Mouse (Mus musculus) lung, postnatal 0 days (tissue): ENCODE data around the gene Inka2. TPM values are rescaled to one million over a fixed set of nuclear protein-coding genes. Genes with fewer than 3 reads are reported as not detected.

Source experiments
- ATAC-seq: fragments of 200-750 bp; cut with Nextera tagmentation; 2 replicates; pipeline ENCODE4 v1.8.0; 2017; ENCODE audit warnings: moderate library complexity
- DNase-seq: peaks from one replicate; pipeline ENCODE4 v3.0.0-alpha.2; 2016; ENCODE audit warnings: low spot score
- H3K27ac ChIP-seq: fragments of 300-500 bp; sonication (generic); 2 replicates; pipeline ENCODE4 v1.5.1; 2014; ENCODE audit warnings: antibody characterized with exemption, mild to moderate bottlenecking, low read length, mixed read lengths
- H3K27me3 ChIP-seq: fragments of 300-500 bp; sonication (generic); replicated peaks from 2 replicates; pipeline ENCODE4 v1.6.1; 2014; ENCODE audit warnings: low read length, mixed read lengths; ENCODE audit not compliant: insufficient read depth
- H3K36me3 ChIP-seq: fragments of 300-500 bp; sonication (generic); 2 replicates; pipeline ENCODE4 v1.6.1; 2014; ENCODE audit warnings: low read length, mixed read lengths; ENCODE audit not compliant: insufficient read depth
- H3K4me1 ChIP-seq: fragments of 300-500 bp; sonication (generic); 2 replicates; pipeline ENCODE4 v1.6.1; 2014; ENCODE audit warnings: antibody characterized with exemption, low read depth, low read length, mixed read lengths; ENCODE audit not compliant: insufficient read depth
- H3K4me2 ChIP-seq: fragments of 300-500 bp; sonication (generic); replicated peaks from 2 replicates; pipeline ENCODE4 v1.6.1; 2014; ENCODE audit warnings: low read depth, mild to moderate bottlenecking, low read length, moderate library complexity, mixed read lengths
- H3K4me3 ChIP-seq: fragments of 300-500 bp; sonication (generic); 2 replicates; pipeline ENCODE4 v1.5.1; 2014; ENCODE audit warnings: low read depth, low read length
- H3K9ac ChIP-seq: fragments of 300-500 bp; sonication (generic); replicated peaks from 2 replicates; pipeline ENCODE4 v1.6.1; 2014; ENCODE audit warnings: low read depth, mild to moderate bottlenecking
- H3K9me3 ChIP-seq: fragments of 300-500 bp; sonication (generic); 2 replicates; pipeline ENCODE4 v1.6.1; 2016; ENCODE audit warnings: low read length, mixed read lengths
- CTCF ChIP-seq: IDR thresholded peaks from 2 replicates; pipeline ENCODE4 v1.5.1; 2016; ENCODE audit warnings: antibody characterized with exemption, mild to moderate bottlenecking
- EP300 ChIP-seq: IDR thresholded peaks from 2 replicates; pipeline ENCODE4 v1.6.1; 2016; ENCODE audit warnings: antibody characterized with exemption, mild to moderate bottlenecking, control low read depth
- WGBS: fragments of 180-500 bp; shearing (Covaris S2); extraction: QIAGEN DNeasy Blood & Tissue Kit; methylation state at CpG from one replicate; pipeline ENCODE4 v1.1.7; 2014; 5-methylcytosine and 5-hydroxymethylcytosine counted together
- polyA plus RNA-seq: library from polyadenylated mRNA; unstranded; fragments of >200 nt; fragmentation: Nextera tagmentation; extraction: Ambion mirVana; gene quantifications from 2 replicates; pipeline ENCODE4 v1.2.1, GENCODE M21; 2015

Gene Inka2
- polyA plus RNA-seq, 1 experiment from 2014 or later: 2.7 TPM

DNA sequence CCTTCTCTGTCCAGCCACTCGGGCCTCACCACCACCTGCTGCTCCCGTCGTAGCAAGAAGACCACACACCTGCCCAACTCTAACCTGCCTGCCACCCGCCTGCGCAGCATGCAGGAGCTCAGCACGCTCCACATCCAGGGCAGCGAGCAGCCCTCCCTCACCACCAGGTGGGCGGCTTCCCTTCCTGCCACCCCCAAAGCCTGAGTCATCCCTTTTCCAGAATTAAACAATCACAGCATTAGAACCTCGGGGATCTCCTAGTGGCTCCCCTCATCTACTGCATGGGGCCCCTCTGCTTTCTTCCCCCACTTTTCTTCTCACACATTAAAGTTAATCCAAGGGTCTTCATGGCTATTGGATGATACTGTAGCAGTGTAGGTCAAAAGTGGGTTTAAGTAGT lies 36.2 kb upstream of the Inka2 start:
- Histone ChIP-seq H3K4me3 (no peak overlapping the region), H3K9ac (no peak overlapping the region), H3K9me3 (no peaks in the 10 kb centered on the region), H3K36me3 (no peaks in the 10 kb centered on the region), H3K4me2 (no peak overlapping the region), H3K27me3 (no peaks in the 10 kb centered on the region), H3K4me1 (no peaks in the 10 kb centered on the region), H3K27ac (no peak overlapping the region)
- 32% methylated on average over 9 of the region's 9 CpGs for WGBS
- DNase-seq: no peak
- TF ChIP-seq EP300 (no peak), CTCF (no peak)
- ATAC-seq: no peak

DNA sequence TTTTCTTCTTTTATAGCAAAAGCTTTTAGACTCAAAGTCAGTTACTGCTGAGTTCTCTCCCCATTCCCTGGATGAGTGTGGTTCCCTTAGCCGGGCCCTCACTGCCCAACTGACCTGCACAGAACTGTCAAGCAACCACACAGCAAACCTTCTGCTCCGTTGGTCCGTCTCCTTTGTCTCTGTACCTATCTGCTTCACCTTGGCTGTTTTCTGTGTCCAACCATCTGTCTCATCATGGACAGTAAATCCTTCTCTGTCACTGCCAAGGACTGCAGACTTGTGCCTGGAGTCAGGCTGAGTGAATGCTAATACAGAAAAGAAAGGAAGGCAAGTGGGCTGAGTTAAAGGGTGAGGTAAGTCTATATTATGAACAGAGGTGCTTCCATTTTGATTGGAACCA lies 34.6 kb upstream of the Inka2 start:
- WGBS: 88% methylated on average over 3 of the region's 3 CpGs
- H3K4me2 ChIP-seq: no peak overlapping the region
- ATAC-seq: no peak

DNA sequence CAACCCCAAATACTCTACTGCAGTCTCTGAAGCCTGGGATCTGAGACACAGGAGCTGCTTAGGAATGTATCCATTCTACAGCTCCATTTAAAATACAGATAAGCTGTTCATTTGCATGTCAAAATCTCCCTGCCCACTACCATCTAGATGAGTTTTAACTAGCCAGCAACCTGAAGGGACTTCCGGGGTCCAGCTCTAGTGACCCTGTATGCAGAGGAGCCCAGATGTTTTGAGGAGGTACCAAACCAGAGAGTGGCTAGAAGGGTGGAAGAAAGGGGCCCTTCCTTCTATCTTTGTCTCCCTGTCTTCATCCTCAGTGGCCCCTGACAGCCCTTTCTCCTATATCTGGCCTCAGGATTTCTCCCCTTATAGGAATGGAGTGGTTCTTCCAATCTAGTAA lies 33.6 kb upstream of the Inka2 start:
- Histone ChIP-seq H3K36me3 (no peaks in the 10 kb centered on the region), H3K4me2 (no peak overlapping the region), H3K9me3 (no peaks in the 10 kb centered on the region), H3K4me1 (no peaks in the 10 kb centered on the region), H3K27ac (no peak overlapping the region), H3K27me3 (no peaks in the 10 kb centered on the region), H3K9ac (no peak overlapping the region), H3K4me3 (no peak overlapping the region)
- DNase-seq (no peak), ATAC-seq (no peak)
- TF ChIP-seq EP300 (no peak), CTCF (no peak)
- 72% methylated on average over 1 of the region's 1 CpGs for whole genome bisulfite sequencing

More for the DNA sequence above, 34.6 kb upstream of the Inka2 start:
- Histone ChIP-seq H3K4me3 (no peak overlapping the region), H3K36me3 (no peaks in the 10 kb centered on the region), H3K27me3 (no peaks in the 10 kb centered on the region), H3K4me1 (no peaks in the 10 kb centered on the region), H3K9ac (no peak overlapping the region), H3K9me3 (no peaks in the 10 kb centered on the region), H3K27ac (no peak overlapping the region)
- no peak for DNase-seq
- TF ChIP-seq CTCF (no peak), EP300 (no peak)

DNA sequence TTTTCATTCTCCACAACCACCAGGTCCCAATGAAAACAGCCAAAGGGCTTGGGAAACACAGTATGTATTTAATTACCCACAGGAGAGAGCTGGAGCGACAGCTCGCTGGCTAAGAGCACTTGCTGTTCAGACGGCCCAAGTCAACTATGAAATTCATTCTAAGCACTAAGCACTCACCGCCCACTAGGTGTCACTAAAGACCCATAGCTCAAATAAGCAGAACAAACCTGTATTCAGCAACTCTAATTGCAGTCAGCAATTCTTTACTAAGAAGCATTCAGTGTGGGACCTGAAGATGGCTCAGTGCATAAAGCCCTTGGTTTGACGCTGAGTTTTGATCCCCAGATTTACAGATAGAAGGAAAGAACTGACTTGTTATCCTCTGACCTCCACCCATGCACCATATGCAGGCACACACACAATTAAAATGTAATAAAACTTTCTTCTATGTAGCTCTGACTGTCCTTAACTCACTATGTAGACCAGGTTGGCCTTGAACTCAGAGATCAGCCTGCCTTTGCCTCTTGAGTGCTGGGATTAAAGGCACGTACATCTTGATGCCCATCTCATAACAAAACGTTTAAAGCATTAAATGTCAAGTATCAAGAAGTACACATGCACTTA lies 29.7 kb upstream of the Inka2 start:
- 15% methylated on average over 7 of the region's 7 CpGs for WGBS
- H3K9me3 ChIP-seq: no peaks in the 10 kb centered on the region
- ATAC-seq (peak; percentile 67), DNase-seq (peak; percentile 93)
- TF ChIP-seq EP300: no peak
- peak; percentile 94 for TF ChIP-seq CTCF
- H3K36me3 ChIP-seq: peaks cover 15% of the 10 kb centered on the region
- H3K9ac ChIP-seq: no peak overlapping the region
- no peak overlapping the region for H3K4me3 ChIP-seq
- no peak overlapping the region for H3K4me2 ChIP-seq
- no peaks in the 10 kb centered on the region for H3K4me1 ChIP-seq
- no peaks in the 10 kb centered on the region for H3K27me3 ChIP-seq
- H3K27ac ChIP-seq: no peak overlapping the region

DNA sequence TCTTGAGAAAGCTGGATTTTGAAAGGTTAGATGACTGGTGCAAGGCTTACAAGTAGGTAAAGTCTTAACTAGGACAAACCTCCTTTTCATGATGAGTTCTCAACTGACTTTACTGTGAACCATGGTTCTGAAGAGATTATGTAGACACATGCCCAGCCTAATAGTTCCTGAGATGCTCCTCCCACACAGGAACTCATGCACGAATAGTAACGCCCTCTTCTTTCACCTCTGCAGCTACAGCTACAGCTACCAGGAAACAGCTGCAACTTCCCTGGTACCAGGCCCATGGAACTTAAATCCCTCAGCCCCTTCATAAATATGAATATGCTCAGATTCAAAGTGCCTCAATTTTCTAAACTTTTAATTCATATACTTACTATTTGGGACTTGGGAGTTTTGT lies 28.5 kb upstream of the Inka2 start:
- Histone ChIP-seq H3K4me2 (no peak overlapping the region), H3K27me3 (no peaks in the 10 kb centered on the region), H3K36me3 (peaks cover 17% of the 10 kb centered on the region), H3K9ac (no peak overlapping the region), H3K9me3 (no peaks in the 10 kb centered on the region), H3K4me3 (no peak overlapping the region), H3K27ac (no peak overlapping the region), H3K4me1 (no peaks in the 10 kb centered on the region)
- WGBS: 52% methylated on average over 2 of the region's 2 CpGs
- DNase-seq (peak; percentile 22), ATAC-seq (no peak)
- TF ChIP-seq EP300: no peak
- TF ChIP-seq CTCF: no peak

DNA sequence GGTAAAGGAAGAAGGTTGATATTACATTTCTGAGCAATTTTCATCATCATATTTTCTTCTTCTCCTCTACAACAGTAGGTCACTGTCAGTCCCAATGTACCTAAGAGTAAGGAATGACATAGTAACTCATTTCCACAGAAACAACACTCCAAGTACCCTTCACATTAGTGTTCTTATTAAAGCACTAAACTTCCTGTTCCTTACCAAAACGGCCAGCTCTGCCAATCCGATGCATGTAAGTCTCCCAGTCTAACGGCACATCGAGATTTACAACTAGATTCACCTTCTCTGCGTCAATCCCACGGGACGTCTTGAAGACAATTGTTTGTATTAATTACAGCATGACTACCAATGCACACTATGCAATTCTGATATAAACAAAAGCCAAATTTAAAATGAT lies 24.1 kb upstream of the Inka2 start:
- ATAC-seq (no peak), DNase-seq (no peak)
- Histone ChIP-seq H3K9me3 (no peaks in the 10 kb centered on the region), H3K36me3 (peaks cover 30% of the 10 kb centered on the region), H3K4me3 (no peak overlapping the region), H3K4me2 (no peak overlapping the region), H3K4me1 (no peaks in the 10 kb centered on the region), H3K27me3 (no peaks in the 10 kb centered on the region), H3K27ac (no peak overlapping the region), H3K9ac (no peak overlapping the region)
- TF ChIP-seq CTCF (no peak), EP300 (no peak)
- WGBS: 89% methylated on average over 7 of the region's 7 CpGs
